Mouse (Mus musculus) T-helper 17 cell (primary cell): ENCODE measurements around the gene Foxn2.
"Not testable (repeated sequence)": the region's sequence is repeated elsewhere in the genome, so short reads cannot be mapped to it uniquely, and the experiment has no call there.

Experiments used
- in situ Hi-C, 2 experiments: fragments of 300-600 bp; cut with MboI, MseI; formaldehyde crosslinking; loops; 1 replicate in 1 of 2; 2 replicates in 1 of 2; pipeline ENCODE4 v1.15.1; 2025; ENCODE audit warnings: high pct_unique_total_duplicates in 2 of 2

Foxn2 gene

DNA sequence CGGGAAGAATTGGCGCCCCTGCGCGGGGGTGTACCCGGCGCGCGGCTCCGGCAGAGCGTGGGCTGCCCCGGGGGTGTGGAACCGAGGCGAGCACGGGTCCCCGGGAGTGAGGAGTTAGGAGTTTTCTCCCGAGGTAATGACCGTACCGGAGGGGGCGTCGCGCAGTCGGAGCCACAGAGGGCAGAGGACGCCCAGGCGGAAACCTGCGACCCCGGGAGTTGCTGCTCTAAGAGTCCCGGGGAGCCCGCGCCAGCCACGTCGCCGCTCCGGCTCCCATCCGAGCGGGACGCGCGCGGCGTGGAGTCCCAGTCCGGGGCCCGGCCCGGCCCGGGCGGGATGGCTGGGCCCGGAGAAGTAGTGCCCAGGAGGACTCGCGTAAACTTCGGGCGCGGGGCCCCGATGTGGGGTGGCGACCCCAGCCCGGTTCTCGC is 505 bp downstream of the Foxn2 start:
- in situ Hi-C loops: no loop called here

DNA sequence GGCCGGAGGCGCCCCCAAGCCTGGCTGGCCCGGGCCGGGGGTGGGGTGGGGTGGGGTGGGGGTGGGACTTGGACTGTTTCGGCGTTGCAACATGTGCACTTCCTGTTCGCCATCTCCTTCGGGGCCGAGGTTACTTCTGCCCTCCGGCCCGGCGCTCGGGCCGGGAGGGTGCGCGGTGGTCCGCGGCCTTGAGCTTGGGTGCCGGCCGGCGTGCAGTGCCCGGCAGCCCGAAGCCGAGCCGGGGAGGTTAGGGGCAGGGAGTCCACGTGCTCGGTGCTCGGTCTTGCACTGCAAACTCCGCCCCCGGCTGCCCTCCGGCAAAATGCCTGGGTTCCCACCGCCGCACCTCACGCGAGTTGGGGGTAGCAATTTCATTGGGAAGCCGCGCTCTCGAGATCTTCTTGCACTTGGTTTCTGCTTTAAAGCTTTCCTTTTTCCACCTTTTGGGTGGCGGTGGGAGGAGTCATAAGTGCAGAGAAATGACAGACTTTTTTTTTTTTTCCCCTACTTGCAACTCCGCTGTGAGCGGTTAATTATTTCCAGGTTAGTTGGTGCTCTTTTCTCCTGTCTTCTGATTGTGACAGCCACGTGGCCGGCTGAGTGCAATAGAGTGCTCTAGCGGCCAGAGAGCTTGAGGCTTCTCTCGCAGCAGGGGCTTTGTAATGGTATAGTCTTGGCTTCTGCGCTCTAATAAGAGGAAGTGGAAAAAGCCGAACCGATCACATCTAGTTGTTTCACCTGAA is 1.1 kb downstream of the Foxn2 start:
- in situ Hi-C loops: no loop called here

DNA sequence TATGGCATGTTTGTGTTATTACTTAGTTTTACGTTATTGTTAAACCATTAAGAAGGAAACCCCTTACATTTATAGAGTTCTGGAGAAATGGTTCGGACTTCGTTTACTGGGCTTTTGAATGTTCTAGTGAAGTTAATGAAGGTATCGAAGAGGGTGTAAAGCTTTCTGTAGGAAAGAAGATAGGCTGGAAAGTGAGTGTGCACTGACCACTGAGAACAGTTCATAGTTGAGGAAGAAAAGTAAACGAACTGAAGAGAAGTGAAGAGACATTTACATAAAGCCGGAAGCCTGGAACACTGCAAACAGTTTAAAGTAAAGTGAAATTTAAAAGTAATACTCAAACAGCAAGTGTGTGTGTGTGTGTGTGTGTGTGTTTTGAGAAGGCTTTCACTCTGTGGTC is 2.1 kb downstream of the Foxn2 start:
- in situ Hi-C loops: no loop called here

DNA sequence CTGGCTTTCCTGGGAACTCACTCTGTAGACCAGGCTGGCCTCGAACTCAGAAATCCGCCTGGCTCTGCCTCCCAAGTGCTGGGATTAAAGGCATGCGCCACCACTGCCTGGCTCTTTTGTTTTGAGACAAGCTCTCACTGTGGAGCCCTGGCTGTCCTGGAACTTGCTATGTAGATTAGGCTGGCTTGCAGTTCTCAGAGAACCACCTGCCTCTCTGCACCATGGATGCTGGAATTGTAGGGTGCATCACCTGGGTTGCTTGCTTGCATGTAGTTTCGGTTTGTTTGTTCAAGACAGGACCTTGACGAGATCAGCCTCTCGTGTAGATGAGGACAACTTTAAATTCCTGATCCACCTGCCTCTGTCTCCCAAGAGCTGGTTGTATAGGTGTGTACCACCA is 2.7 kb downstream of the Foxn2 start:
- in situ Hi-C loops: no loop called here

DNA sequence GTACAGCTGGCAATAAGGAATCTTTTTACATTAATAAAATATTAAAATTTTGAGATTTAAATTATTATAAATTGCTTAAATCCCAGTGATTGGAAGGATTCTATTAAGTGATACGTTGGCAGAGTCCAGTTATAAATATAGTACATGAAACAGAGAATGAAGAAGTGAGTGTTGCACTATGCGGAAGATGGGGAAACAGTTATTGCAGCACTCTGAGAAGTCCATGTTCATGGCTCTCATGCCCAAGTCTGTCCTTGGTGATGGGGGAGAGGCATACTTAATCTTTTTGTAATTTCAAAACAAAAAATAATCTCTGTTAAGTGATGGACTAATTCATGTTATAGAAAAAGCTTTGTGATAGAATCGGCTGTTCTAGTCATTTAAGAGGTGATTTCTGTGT is 17.6 kb downstream of the Foxn2 start:
- in situ Hi-C loops: no loop called here

DNA sequence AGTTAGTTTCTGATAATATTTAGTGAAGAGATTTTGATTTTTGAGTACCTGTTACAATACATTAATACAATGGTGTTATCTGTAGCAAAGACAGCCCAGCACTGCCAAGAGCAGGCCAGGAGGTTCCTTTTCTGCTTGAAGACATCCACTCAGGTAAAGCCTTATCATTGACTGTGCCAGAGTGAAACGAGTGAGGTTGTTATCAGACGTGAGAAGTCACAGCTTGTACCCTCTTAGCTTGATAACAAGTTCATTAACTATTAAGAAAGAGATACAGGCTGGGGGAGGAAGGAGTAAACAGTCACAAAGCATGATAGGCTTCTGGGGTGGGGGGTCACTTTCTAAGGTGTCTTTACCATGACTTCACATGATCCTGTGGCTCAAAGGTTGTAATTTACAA is 19.0 kb downstream of the Foxn2 start:
- in situ Hi-C loops: no loop called here

DNA sequence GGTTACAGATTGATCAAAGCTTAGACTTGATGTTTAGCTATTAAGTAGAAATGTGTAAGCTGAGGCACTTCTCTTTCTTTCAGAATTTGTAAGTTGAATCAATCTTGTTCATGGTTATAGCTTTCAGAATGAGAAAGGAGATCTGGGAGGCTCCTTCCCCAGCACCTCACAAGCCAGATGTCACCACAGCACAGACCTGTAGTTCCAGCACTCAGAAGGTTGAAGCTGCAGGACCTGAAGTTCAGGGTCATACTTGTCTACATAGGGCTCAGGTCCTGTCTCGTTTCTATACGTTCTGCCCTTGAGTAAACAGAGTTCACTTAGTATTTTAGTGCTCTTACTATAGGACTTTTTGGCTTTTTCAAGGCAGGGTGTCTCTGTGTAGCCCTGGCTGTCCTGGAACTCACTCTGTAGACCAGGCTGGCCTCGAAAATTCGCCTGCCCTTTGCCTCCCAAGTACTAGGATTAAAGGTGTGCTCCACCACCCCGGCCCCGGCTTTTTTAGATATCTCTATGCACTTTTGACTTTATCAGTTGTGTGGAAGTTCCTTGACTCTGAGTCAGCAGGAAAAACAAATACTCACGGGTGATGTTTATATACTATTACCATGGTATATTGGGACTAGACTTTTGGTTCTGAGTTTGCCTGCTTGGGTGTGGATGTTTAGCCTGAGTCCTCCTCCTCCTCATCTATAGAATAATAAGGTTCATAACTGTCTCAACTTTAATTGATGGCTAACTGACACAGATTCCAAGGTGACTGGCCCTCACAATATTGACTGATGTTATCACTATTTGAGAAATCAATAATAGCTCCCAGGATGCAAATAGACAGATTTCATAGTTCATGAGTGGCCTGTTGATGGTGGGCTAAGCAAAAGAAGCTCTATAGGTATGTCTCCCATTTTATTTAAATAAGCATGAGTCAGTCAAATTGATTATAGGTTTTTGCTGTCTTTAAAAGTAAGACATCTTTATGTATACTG is 19.7 kb downstream of the Foxn2 start:
- in situ Hi-C loops: no loop called here

DNA sequence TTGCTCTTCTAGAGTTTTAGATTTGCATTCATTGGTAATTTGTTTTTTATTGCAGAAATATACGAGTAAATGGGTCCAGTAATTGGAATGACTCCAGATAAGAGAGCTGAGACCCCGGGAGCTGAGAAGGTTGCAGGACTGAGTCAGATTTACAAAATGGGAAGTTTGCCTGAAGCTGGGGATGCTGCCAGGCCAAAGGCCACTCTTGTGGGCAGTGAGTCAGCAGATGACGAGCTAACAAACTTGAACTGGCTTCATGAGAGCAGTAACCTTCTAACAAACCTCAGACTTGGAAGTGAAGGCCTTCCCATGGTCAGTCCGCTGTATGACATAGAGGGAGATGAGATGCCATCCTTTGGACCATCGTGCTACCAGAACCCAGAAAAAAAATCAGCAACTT is 22.1 kb downstream of the Foxn2 start:
- in situ Hi-C loops: no loop called here

DNA sequence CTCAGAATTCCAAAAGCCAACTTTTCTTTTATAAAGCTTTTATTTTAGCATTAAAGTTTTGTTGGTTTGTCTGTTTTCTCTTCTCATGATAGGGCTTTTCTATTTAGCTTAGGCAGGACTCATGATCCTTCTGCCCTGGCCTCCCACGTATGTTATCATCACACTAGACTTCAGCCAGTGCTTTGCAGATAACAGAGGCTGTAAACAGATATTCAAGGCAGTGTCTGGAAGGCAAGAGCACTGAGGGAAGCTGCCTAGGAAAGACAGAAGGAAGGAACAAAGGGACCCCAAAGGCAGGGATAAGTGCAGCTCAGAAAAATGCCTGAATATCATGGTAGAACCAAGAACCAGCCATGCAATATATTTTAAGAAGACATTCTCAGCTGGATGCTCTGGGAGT is 26.1 kb downstream of the Foxn2 start:
- in situ Hi-C loops: no loop called here

DNA sequence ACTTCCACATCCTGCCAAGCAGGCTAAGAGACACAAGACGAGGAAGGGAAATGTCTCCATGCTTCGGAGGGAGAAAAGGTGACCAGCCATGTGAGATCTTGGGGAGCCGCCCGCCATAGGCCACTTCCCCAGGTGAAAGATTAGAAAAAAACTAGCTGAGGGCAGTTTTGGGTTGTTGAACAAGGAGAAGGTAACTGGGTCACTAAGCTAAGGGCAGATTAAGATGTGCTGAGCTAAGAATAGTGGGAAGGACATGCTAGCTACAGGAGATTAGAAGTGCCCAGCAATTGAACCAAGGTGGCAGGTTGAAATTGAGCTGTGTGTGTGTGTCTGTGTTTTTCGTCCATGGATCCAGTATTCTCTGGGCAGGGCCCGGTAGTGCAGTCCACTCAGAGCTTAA is 27.2 kb downstream of the Foxn2 start:
- in situ Hi-C loops: no loop called here

DNA sequence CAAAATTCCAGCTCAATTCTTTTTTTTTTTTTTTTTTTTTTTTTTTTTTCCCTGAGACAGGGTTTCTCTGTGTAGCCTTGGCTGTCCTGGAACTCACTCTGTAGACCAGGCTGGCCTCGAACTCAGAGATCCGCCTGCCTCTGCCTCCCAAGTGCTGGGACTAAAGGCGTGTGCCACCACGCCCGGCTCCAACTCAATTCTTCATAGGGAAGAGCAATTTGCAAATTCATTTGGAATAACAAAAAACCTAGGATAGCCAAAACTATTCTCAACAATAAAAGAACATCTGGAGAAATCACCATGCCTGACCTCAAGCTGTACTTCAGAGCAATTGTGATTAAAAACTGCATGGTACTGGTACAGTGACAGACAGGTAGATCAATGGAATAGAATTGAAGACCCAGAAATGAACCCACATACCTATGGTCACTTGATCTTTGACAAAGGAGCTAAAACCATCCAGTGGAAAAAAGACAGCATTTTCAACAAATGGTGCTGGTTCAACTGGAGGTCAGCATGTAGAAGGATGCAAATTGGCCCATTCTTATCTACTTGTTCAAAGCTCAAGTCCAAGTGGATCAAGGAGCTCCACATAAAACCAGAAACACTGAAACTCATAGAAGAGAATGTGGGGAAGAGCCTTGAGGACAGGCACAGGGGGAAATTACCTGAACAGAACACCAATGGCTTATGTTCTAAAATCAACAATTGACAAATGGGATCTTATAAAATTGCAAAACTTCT is 28.3 kb downstream of the Foxn2 start:
- in situ Hi-C loops: not testable (repeated sequence)

DNA sequence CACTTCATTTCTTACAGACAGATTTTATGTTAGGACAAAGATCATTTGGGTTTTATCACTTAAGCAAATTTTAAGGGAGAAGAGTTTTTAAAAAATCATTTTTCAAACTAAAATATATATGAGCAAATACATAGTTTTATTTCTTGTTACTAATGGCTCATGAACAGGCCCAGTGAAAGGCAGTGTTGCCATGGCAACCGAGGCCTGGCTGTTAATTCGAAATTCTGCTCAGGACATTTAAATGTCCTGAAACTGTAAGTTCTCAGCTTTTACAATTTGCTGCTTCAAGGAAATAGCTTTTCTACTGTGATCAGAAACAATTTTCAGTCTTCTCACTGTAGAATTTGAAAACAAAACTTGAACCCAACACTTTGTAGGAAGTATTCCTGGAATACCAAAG is 33.3 kb downstream of the Foxn2 start:
- in situ Hi-C loops: no loop called here

DNA sequence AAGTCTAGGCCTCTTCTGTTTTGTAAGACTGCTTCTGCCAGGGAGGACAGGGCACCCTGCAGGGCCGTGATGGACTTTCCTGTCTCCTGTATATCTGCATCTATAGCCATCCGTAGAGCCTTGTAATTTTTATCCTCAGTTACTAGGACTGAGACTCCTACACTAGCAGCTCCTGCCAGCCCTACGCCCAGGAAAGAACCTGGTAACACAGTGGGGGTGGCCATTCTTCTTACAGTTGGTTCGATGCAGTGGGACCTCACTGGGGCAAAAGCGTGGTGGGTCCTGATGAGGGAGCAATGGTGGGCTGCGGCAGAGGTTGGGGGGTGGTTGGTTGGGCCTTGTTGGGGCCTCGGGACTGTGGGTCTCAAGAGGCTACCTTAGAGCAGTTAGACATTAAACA is 36.7 kb downstream of the Foxn2 start:
- in situ Hi-C loops: loop anchor here in 1 of 2 experiments (5.0 kb wide), 1 partner anchor 635 kb away; no protein-coding TSS in a partner anchor

DNA sequence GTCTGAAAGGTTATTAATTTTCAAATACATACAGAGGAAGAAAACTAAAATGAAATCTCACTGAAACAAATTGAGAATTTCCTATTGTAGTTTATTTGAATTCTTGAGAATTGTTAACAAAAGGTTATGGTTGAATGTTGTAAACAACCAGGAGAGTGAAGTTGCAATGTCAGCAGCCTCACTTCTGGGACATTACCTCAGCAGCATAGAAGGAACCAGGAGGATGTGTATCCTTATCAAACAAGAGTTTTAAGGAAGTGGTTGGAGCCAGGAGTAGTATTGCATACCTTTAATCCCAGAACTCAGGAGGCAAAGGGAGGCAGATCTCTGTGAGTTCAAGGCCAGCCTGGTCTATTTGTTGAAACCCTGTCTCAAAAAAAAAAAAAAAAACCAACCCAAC is 37.2 kb downstream of the Foxn2 start:
- in situ Hi-C loops: loop anchor here in 1 of 2 experiments (5.0 kb wide), 1 partner anchor 635 kb away; no protein-coding TSS in a partner anchor

DNA sequence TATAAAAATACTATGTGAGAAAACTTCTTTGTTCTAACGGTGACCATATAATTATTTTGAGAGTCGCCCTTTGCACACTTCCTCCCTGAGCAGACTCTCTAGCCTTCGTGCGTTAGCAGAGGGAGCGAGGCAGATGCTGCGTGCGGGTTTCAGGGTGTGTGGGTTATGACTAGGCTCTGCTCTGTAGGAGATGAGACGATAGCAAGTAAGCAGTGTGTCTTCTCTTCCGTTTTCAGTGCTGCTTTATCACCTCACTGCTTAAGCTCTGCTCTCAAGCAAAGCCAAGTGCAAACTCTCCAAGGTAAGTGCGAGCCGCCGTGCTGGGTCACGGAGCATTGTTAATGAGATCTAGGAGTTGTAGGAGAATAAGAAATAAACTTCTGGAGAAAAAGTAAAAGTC is 38.5 kb downstream of the Foxn2 start:
- in situ Hi-C loops: loop anchor here in 1 of 2 experiments (5.0 kb wide), 1 partner anchor 637 kb away; no protein-coding TSS in a partner anchor

DNA sequence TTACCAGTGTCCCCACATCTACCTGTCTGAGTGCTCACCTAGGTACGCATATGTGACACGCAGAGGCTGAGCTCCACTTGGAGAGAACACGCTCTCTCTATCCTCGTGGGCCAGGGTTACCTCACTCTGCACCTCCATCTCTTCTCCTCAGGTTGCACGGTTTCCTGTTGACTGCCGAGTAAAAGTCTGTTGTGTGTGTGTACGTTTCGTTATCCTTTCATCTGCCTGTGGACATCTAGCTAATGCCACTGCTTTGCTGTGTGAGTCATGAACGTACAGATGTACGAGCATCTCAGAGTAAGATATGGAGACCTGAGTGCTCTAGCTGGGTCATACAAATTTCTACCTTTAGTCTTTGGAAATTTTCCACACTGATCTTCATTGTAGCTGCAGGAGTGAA is 39.9 kb downstream of the Foxn2 start:
- in situ Hi-C loops: no loop called here

DNA sequence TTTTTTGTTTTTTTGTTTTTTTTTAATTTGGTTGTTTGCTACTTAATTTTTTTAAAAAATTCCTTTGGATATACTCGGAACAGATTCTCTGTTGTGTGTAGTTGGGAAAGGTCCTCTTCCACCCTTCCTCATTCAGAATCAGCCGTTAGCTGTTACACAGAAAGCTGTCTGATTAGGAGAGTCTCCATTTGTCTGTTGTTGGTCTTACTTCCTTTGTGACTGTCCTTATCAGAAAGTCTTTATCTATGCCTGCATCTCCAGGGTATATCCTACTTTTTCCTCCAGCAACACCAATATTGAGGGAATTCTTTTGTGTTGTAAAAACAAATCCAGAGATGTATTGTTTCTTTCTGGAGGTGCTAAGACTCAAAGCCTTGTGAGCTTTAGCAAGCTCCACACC is 40.6 kb downstream of the Foxn2 start:
- in situ Hi-C loops: no loop called here

DNA sequence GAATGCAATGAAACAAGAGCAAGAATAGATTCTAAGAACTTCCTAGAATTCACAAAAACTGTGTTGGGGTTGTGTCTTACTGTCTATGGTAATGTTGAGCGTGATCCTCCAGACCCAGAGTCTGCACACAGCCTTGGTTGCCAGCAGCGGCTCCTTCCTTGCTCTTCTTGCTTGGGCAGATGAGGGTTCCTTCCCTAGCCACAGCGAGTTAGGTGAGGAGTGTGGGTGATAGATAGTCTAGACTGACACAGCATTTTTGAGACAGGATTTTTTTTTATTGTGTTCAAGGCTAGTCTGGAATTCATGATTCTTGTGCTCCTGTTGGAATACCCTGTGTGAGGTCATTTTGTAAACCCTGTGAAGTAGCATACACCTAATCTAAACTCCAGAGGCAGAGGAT is 41.1 kb downstream of the Foxn2 start:
- in situ Hi-C loops: no loop called here

DNA sequence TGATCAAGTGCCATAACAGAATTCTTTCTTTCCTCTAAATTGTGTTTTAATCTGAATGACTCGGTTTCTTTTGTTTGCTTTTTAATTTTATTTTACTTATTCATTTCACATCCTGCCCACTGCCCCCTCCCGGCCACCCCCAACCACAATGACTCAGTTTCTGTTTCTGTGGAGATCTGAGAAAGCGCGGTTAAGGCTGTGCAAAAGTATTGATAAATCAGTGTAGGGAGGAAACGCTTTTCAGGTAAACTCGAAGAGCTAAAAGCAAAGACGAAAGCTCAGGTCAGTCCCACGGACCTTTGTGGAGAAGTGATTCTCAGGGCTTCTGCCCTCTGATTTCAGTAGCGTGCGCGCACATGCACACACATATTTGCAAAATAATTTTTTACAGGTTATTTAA is 44.0 kb downstream of the Foxn2 start:
- in situ Hi-C loops: no loop called here

DNA sequence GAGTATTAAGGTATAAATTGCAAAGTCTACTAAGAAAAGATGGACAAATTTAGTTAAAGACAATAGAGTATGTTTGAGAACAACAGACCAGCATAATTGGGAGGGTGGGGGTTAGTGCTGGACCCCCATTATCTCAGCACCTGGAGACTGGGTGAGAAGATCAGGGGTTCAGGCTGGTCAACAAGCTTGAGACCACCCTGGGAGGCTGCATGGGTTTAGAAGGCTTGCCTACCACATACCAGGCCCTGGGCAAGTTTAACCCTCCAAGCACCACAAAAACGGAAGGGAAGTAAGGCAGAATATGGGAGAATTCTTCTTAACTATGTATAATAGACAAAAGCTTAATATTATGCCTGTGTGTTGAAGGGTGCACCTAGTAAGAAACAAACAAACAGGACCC is 44.4 kb downstream of the Foxn2 start:
- in situ Hi-C loops: no loop called here

DNA sequence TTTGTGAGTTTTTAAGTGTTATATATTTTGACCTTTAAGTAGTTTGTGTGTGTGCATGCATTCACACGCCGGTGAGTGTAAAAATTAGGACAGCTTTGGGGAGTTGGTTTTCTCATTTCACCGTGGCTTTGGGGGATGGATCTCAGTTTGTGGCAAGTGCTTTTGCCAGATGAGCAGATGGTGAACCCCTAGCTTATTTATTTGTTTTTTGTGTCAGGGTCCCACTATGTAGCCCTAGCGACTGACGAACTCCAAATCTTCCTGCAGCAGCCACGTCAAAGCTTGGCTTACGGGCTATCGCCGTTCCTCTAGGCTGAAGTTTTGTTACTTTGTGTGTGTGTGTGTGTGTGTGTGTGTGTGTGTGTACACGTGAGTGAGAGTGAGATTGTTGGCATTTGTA is 50.0 kb downstream of the Foxn2 start:
- in situ Hi-C loops: no loop called here
